Mouse (Mus musculus): ENCODE measurements around the gene Cep57l1. TPM values are rescaled to one million over a fixed set of nuclear protein-coding genes. Genes with fewer than 3 reads are reported as not detected.

Gene Cep57l1
- 8.9 TPM for polyA plus RNA-seq (2017; shearing (Covaris generic))

GRCm38 (mm10) chr10:41809771-41810563, at the start of gene Cep57l1, which contains the start of gene Sesn1:
TSS of gene Cep57l1 (minus strand) at chr10:41809871.
TSS of gene Sesn1 (plus strand) at chr10:41809935.

GRCm38 (mm10) chr10:41716029-41716897, 93.4 kb downstream of the Cep57l1 start, which contains the start of gene Ccdc162:
TSS of gene Ccdc162 (minus strand) at chr10:41716634.

Other genes with a start within 250 kb of the Cep57l1 start
- gene Ccdc162, start 93.2 kb downstream of the Cep57l1 start, polyA plus RNA-seq (2017; shearing (Covaris generic)): 1.1 TPM
- 25.5 TPM for gene Sesn1, start 64 bp upstream of the Cep57l1 start, polyA plus RNA-seq (2017; shearing (Covaris generic))
- gene Armc2, start 208.6 kb upstream of the Cep57l1 start, polyA plus RNA-seq (2017; shearing (Covaris generic)): 0.12 TPM